Mouse (Mus musculus) lung, postnatal 14 days (tissue): Measurements from ENCODE around the gene Lyg2.

Source experiments
- DNase-seq: peaks from one replicate; pipeline ENCODE4 v3.0.0; 2021

The Lyg2 gene

DNA sequence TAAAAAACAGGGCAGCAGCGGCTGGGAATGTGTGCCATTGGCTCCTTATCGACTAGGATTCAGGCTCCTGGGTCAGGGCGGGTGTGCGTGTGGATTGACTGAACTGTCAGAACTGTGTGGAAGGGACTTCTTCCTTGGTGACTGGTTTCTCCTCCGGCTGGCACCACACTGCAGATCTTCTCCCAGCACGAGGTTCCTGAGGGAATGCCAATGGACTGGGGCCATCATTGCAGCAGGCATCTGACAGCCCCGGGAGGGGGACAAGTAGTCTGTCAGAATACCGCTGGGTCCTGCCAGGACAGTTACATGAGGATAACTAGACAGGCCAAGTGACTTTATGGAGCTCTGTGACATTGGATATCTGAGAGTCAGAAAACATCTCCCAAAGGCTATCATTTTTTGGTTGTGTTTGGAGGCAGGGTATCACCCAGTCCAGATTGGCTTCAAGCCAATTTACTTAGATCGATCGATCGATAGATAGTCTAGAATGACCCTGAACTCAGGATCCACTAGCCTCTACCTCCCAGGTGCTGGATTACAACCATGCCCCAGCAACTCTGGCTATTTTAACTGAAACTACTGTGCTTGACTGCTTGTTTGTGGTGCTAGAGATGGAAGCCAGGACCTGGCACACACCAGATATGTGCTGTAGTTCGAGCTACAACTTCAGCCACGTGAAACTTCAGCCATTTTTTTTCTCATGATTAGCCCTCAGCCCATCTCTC lies 38.4 kb downstream of the Lyg2 start:
- DNase-seq = no peak

DNA sequence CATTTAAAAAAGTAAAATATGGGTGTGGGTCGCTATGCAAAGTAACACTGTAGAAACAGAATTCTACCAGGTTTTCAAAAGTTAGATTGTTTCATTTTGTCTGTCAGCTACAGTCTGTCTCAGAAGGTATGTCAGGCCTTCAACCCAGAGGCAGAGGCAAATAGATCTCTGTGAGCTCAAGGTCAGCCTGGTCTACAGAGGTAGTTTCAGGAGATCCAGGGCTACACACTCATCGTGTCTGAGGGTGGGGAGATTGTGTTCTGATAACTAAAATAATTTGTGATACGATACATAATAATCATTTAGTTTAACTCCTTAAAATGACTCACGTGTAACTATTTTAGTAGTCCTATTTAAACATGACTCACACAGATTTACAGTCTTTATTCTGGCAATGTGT lies 43.1 kb downstream of the Lyg2 start:
- no peak for DNase-seq

DNA sequence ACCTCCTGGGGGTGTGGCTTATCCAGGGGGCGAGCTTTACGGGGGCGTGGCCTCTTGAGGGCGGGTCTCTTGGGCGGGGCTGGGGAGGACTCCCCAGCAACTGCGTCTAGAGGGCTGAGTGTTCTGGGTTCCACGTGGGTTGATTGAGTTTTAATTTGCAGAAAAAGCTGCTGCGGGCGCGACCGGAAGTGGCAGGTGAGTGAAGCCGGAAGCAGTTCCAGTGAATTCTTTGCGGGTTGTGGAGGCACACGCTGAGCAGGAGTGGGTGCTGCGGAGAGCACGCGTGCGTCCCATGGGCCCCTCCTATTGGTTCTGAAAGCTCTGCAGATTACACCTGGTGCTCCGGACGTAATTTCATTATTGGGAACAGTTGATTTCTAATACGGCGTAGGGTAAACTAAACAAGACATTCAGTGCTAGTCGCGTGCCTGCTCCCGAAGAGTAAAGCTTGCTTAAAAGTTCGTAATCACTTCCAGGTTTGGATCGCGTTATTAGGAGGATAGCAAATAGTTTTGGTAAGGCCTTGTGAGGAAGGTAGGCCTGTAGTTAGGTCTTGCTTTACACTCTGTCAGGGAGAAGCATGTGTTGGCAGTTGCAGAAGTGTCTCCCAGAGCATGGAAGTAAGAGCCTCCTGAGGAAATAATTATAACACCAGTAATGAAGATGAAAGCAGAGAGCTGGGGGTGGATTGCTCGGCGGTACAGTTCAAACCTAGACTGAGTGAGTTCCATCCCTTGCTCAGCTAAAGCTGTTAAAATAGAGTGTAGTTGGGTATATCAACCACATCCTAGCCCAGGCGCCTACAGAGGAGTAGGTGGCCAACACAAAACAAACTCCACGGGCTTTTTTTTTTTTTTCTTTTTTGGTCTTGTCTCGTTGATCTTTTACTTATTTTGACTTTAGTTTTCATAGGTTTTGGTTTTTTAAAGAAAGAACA lies 43.9 kb downstream of the Lyg2 start:
- DNase-seq = peak; percentile 79

DNA sequence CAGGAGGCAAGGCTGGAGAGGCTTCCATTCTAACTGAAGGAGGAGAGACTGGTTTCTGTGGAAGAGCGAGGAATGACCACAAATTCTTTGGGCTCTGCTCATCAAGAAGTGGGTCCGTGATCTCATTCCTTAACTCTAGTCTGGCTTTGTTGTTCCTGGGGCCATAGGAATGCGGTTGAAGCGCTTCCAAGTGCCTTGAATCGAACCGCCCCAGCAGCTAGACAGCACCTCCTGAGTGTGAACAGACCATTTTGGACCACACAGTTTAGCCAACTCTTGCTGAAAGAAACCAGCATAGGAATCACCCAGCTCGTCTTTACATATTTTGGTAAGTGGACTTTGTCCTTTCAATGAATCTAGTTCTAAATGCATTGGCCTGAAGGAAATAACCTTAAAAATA lies 44.6 kb downstream of the Lyg2 start, which contains the start of gene Lipt1:
TSS of gene Lipt1 (plus strand) at position 35 of the 400 bp plus-strand sequence.
- peak; percentile 42 for DNase-seq

- no peak for DNase-seq
These were observed 46.9 kb downstream of the Lyg2 start for GRCm38 (mm10) chr1:37869362-37869761.

DNA sequence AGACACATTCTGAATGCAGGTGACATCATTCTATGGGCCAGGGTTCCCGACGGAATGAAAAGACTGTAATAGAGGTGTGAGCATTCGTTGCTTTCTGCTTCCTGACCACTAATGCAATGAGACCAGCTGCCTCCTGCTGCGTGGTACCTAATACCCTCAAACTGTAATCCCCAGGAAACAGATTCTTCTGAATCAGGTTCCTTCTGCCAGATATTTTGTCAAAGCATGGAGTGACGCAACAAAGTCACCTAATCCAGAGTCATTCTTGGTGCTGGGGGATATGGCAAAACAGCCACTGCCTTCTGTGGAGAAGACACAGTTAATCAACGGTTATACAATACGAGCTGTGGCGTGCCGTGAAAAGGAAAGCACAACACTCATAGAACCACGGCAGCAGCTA lies 47.7 kb downstream of the Lyg2 start:
- no peak for DNase-seq

- DNase-seq = no peak
These were observed 48.5 kb downstream of the Lyg2 start for GRCm38 (mm10) chr1:37867684-37868322.

- peak; percentile 50 for DNase-seq
These were observed 49.2 kb downstream of the Lyg2 start for GRCm38 (mm10) chr1:37867056-37867455.

DNA sequence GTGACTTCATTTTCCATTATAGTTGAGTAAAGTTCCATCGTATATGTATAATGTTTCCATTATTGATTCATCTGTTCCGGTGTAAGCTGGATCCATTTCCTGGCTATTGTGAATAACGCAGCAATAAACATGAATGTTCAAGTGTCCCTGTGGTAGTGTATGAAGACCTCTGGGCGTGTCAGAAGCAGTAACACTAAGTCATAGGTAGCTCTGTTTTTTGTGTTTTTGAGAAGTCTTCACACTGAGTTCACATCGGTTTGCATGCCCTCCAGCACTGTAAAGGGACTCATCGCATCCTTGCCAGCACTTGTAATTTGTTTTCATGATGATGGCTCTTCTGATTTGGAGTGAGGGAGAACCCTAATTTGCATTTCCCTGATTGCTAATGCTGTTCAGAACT lies 50.0 kb downstream of the Lyg2 start, which contains the start of gene Tsga10:
TSS of gene Tsga10 (minus strand) at position 144 of the 400 bp plus-strand sequence.
- DNase-seq = no peak

- no peak for DNase-seq
These were observed 50.7 kb downstream of the Lyg2 start for GRCm38 (mm10) chr1:37865401-37866215.

GRCm38 (mm10) chr1:37864511-37865400 lies 51.5 kb downstream of the Lyg2 start:
- peak; percentile 100 for DNase-seq
